Mouse (Mus musculus) right cerebral cortex, adult 2 months (tissue): Measurements from ENCODE around the gene Trmt10b.
A peak's percentile ranks its signal among the peaks of the same experiment; 100 is the strongest.

Experiments used
- DNase-seq, 2 experiments: peaks; one replicate each; pipeline ENCODE4 v3.0.0; 2021 to 2022; ENCODE audit warnings: low spot score in 2 of 2

The Trmt10b gene

GRCm38 (mm10) chr4:45341669-45342249 lies 44.8 kb downstream of the Trmt10b start, which contains the start of gene Dcaf10:
Gene Dcaf10, plus strand, starts transcription at chr4:45342101.
- DNase-seq: peak; percentile 89 to 91

- peak; percentile 37 to 41 for DNase-seq
These were observed 45.6 kb downstream of the Trmt10b start, which contains the start of gene Exosc3 for GRCm38 (mm10) chr4:45342286-45343155. Gene Exosc3, minus strand, starts transcription at chr4:45342732.

- DNase-seq: no peak
These were observed 59.7 kb downstream of the Trmt10b start for GRCm38 (mm10) chr4:45356653-45357052.
